Mouse (Mus musculus): Measurements from ENCODE around the gene H2-M11. TPM values are rescaled to one million over a fixed set of nuclear protein-coding genes. Genes with fewer than 3 reads are reported as not detected.

H2-M11 gene
- polyA plus RNA-seq (2014; fragmentation: Nextera tagmentation; extraction: Ambion mirVana), result not detected in 2 replicates

- no peak within 1 kb of the TSS for H3K9ac ChIP-seq (replicated peaks; ENCODE audit: low read length)
- no peaks in the 10 kb centered on the region for H3K9me3 ChIP-seq (replicated peaks; ENCODE audit: control insufficient read depth, low read length)
- H3K4me3 ChIP-seq (ENCODE audit: low read depth, low read length), result no peak within 1 kb of the TSS
- no peak within 1 kb of the TSS for H3K27ac ChIP-seq (replicated peaks; ENCODE audit: low read depth, low read length)
- H3K4me2 ChIP-seq (ENCODE audit: low read depth, low read length), result no peak within 1 kb of the TSS
- H3K27me3 ChIP-seq (ENCODE audit: control insufficient read depth, insufficient read depth, low read length), result no peaks in the 10 kb centered on the region
- ATAC-seq (replicated peaks; ENCODE audit: insufficient number of reproducible peaks, low FRiP score, low TSS enrichment, low read depth) (no peak), DNase-seq (ENCODE audit: low spot score) (no peak)
- WGBS, result 66% methylated on average over 3 of the region's 3 CpGs
- H3K36me3 ChIP-seq (replicated peaks; ENCODE audit: control insufficient read depth, insufficient read depth, low read depth, low read length), result no peaks in the 10 kb centered on the region
- no peaks in the 10 kb centered on the region for H3K4me1 ChIP-seq (ENCODE audit: control insufficient read depth, insufficient read depth, low read length)
Observed at GRCm38 (mm10) chr17:36546775-36547174, at the start of gene H2-M11. H2-M11 (plus strand) TSS chr17:36547075.

GRCm38 (mm10) chr17:36500435-36500834 lies 46.4 kb upstream of the H2-M11 start:
- WGBS, result 74% methylated on average over 1 of the region's 1 CpGs
- Histone ChIP-seq H3K9ac (replicated peaks; ENCODE audit: low read length) (no peak overlapping the region), H3K4me1 (ENCODE audit: control insufficient read depth, insufficient read depth, low read length) (no peaks in the 10 kb centered on the region), H3K27me3 (ENCODE audit: control insufficient read depth, insufficient read depth, low read length) (no peaks in the 10 kb centered on the region), H3K27ac (replicated peaks; ENCODE audit: low read depth, low read length) (no peak overlapping the region), H3K9me3 (replicated peaks; ENCODE audit: control insufficient read depth, low read length) (no peaks in the 10 kb centered on the region), H3K4me3 (ENCODE audit: low read depth, low read length) (no peak overlapping the region), H3K4me2 (ENCODE audit: low read depth, low read length) (no peak overlapping the region), H3K36me3 (replicated peaks; ENCODE audit: control insufficient read depth, insufficient read depth, low read depth, low read length) (no peaks in the 10 kb centered on the region)
- no peak for ATAC-seq (replicated peaks; ENCODE audit: insufficient number of reproducible peaks, low FRiP score, low TSS enrichment, low read depth)
- DNase-seq (ENCODE audit: low spot score), result no peak

GRCm38 (mm10) chr17:36503910-36504309 lies 43.0 kb upstream of the H2-M11 start:
- no peaks in the 10 kb centered on the region for H3K27me3 ChIP-seq (ENCODE audit: control insufficient read depth, insufficient read depth, low read length)
- no peaks in the 10 kb centered on the region for H3K36me3 ChIP-seq (replicated peaks; ENCODE audit: control insufficient read depth, insufficient read depth, low read depth, low read length)
- DNase-seq (ENCODE audit: low spot score) (no peak), ATAC-seq (replicated peaks; ENCODE audit: insufficient number of reproducible peaks, low FRiP score, low TSS enrichment, low read depth) (no peak)
- no peak overlapping the region for H3K9ac ChIP-seq (replicated peaks; ENCODE audit: low read length)
- no peak overlapping the region for H3K4me3 ChIP-seq (ENCODE audit: low read depth, low read length)
- no peak overlapping the region for H3K27ac ChIP-seq (replicated peaks; ENCODE audit: low read depth, low read length)
- no peaks in the 10 kb centered on the region for H3K4me1 ChIP-seq (ENCODE audit: control insufficient read depth, insufficient read depth, low read length)
- H3K9me3 ChIP-seq (replicated peaks; ENCODE audit: control insufficient read depth, low read length), result no peaks in the 10 kb centered on the region
- H3K4me2 ChIP-seq (ENCODE audit: low read depth, low read length), result no peak overlapping the region

Other genes starting within 250 kb of the H2-M11 start
- not detected in 2 replicates for gene H2-M10.1, start 220.9 kb upstream of the H2-M11 start, polyA plus RNA-seq (2014; fragmentation: Nextera tagmentation; extraction: Ambion mirVana)
- not detected in 2 replicates for gene H2-M10.3, start 178.7 kb upstream of the H2-M11 start, polyA plus RNA-seq (2014; fragmentation: Nextera tagmentation; extraction: Ambion mirVana)
- not detected in 2 replicates for gene H2-M10.4, start 84.7 kb upstream of the H2-M11 start, polyA plus RNA-seq (2014; fragmentation: Nextera tagmentation; extraction: Ambion mirVana)
- not detected in 2 replicates for gene H2-M9, start 95.6 kb downstream of the H2-M11 start, polyA plus RNA-seq (2014; fragmentation: Nextera tagmentation; extraction: Ambion mirVana)
- not detected in 2 replicates for gene H2-M1, start 125.1 kb downstream of the H2-M11 start, polyA plus RNA-seq (2014; fragmentation: Nextera tagmentation; extraction: Ambion mirVana)
- not detected in 2 replicates for gene H2-M10.5, start 225.8 kb downstream of the H2-M11 start, polyA plus RNA-seq (2014; fragmentation: Nextera tagmentation; extraction: Ambion mirVana)

Data from embryonic facial prominence, embryonic 11.5 days (tissue).